Mouse (Mus musculus) limb, embryonic 14.5 days (tissue): ENCODE measurements at regions not wholly inside any gene's neighbourhood (a gene's known extent, or its start where the extent isn't known, plus 50 kb on each side); places are given as distances from the start of the nearest gene placed in this dataset.

Experiments
- ATAC-seq: fragments of 200-750 bp; cut with Nextera tagmentation; 2 replicates; pipeline ENCODE4 v1.8.0; 2017; ENCODE audit warnings: low read depth, moderate number of reproducible peaks, moderate TSS enrichment; ENCODE audit not compliant: low FRiP score
- DNase-seq: peaks from one replicate; pipeline ENCODE4 v3.0.0-alpha.2; 2015; ENCODE audit warnings: low spot score
- H3K27ac ChIP-seq: fragments of 300-500 bp; sonication (generic); replicated peaks from 2 replicates; pipeline ENCODE4 v1.5.1; 2014; ENCODE audit warnings: low read depth, mild to moderate bottlenecking, low read length, moderate library complexity, mixed read lengths
- H3K27me3 ChIP-seq: fragments of 300-500 bp; sonication (generic); 2 replicates; pipeline ENCODE4 v1.6.1; 2014; ENCODE audit warnings: low read length, mixed read lengths; ENCODE audit not compliant: control insufficient read depth, insufficient read depth
- H3K36me3 ChIP-seq: fragments of 300-500 bp; sonication (generic); 2 replicates; pipeline ENCODE4 v1.6.1; 2014; ENCODE audit warnings: mild to moderate bottlenecking, low read length, moderate library complexity, mixed read lengths; ENCODE audit not compliant: control insufficient read depth, insufficient read depth
- H3K4me1 ChIP-seq: fragments of 300-500 bp; sonication (generic); 2 replicates; pipeline ENCODE4 v1.6.1; 2014; ENCODE audit warnings: antibody characterized with exemption, low read length, mixed read lengths; ENCODE audit not compliant: control insufficient read depth, insufficient read depth
- H3K4me2 ChIP-seq: fragments of 300-500 bp; sonication (generic); replicated peaks from 2 replicates; pipeline ENCODE4 v1.6.1; 2014; ENCODE audit warnings: low read depth, mild to moderate bottlenecking, low read length, moderate library complexity; ENCODE audit not compliant: severe bottlenecking
- H3K4me3 ChIP-seq: fragments of 300-500 bp; sonication (generic); replicated peaks from 2 replicates; pipeline ENCODE4 v1.5.1; 2014; ENCODE audit warnings: low read length
- H3K9ac ChIP-seq: fragments of 300-500 bp; sonication (generic); 2 replicates; pipeline ENCODE4 v1.6.1; 2014; ENCODE audit warnings: mild to moderate bottlenecking, low read depth, low read length, moderate library complexity; ENCODE audit not compliant: severe bottlenecking
- H3K9me3 ChIP-seq: fragments of 300-500 bp; sonication (generic); 2 replicates; pipeline ENCODE4 v1.6.1; 2016; ENCODE audit warnings: low read length; ENCODE audit not compliant: control insufficient read depth
- POLR2A ChIP-seq: fragments of 200-500 bp; IDR thresholded peaks from 2 replicates; pipeline ENCODE4 v1.8.0; 2012; ENCODE audit warnings: inconsistent platforms, mild to moderate bottlenecking, moderate library complexity, borderline replicate concordance; ENCODE audit not compliant: insufficient read depth, insufficient read length; ENCODE audit errors: extremely low read depth
- WGBS: fragments of 180-500 bp; shearing (Covaris S2); extraction: QIAGEN DNeasy Blood & Tissue Kit; methylation state at CpG from one replicate; pipeline ENCODE4 v1.1.7; 2014; 5-methylcytosine and 5-hydroxymethylcytosine counted together

DNA sequence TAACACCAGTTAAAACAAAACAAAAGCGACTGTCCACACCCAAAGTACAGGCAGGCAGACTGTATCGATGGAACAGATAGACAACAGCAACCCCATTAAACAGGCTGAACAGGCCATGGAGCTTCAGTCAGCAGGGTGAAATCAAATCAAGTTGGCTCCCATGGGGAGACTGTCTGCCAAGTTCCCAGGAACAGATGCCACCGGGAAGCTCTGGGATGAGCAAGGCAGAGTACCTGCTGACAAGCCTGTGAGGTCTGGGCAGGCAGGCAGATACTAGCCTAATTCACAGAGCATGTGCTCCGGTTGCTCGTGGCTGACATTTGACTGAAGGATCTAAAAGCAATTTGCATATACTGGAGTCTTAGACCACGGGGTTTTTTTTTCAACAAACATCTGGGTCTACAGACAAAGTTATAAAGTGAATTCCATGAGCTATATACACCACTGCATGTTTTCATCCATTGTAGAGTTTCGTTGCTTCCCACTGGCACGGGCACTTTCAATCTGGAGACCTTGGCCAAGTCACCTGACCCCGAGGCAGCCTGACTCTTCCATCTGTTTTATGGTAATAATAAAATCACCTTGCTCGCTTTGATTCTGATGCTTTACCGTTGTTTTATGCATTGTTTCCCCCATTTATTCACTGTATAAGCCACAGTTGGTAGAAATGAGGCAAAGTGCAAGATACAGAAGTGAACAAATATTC is 50.1 kb upstream of the Actbl2 start:
- no peak for TF ChIP-seq POLR2A
- no peak overlapping the region for H3K27ac ChIP-seq
- no peaks in the 10 kb centered on the region for H3K4me1 ChIP-seq
- 61% methylated on average over 11 of the region's 11 CpGs for WGBS
- no peak overlapping the region for H3K9ac ChIP-seq
- no peaks in the 10 kb centered on the region for H3K27me3 ChIP-seq
- no peaks in the 10 kb centered on the region for H3K36me3 ChIP-seq
- DNase-seq (no peak), ATAC-seq (no peak)
- H3K4me3 ChIP-seq, result no peak overlapping the region
- no peaks in the 10 kb centered on the region for H3K9me3 ChIP-seq
- no peak overlapping the region for H3K4me2 ChIP-seq
